Mouse (Mus musculus) heart, adult 2 months (tissue): ENCODE data around the gene Ccno.

Experiments used
- EP300 ChIP-seq: fragments of 200-500 bp; IDR thresholded peaks from 2 replicates; pipeline ENCODE4 v1.6.1; 2011; ENCODE audit warnings: low read depth, low read length, control low read depth; ENCODE audit not compliant: insufficient read depth
- POLR2A ChIP-seq: fragments of 200-500 bp; IDR thresholded peaks from 2 replicates; pipeline ENCODE4 v1.6.1; 2011; ENCODE audit warnings: mild to moderate bottlenecking, low read depth, low read length, control low read depth; ENCODE audit not compliant: insufficient read depth

DNA sequence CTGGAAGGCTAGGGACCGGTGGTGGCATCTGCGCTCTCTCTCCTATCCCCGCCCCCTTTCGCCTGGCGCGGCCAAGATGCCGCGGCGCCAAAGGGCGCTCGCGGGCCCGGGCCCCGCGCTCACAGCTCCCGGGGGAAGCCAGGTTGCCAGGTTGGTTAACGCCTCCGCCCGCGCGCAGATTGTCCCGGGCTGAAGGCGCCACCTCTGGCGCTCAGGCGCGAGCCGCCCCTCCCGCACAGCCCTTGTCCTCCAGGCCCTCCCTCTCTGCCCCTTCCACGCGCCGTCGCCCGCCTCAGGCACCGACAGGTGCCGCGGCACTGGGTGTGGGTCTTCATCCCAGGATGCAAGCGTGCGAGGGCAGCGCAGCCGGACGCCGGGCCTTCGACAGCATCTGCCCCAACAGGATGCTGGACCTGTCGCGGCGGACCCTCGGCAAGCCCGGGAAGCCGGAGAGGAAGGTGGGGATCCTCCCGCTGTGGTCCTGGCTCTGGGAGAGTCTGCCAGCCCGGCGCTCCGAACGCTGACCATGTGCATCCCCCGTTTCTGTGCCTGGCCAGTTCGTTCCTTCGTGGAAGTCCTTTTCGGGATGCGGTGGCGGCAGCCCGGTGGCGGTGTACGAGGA lies 6.0 kb downstream of the Ccno start, which contains the start of gene Mcidas:
- TF ChIP-seq EP300 (no peak), POLR2A (no peak)
